Mouse (Mus musculus) frontal cortex, postnatal 10 days (tissue): ENCODE results near the gene Cdk5r1.

Experiments used
- DNase-seq, 2 experiments: peaks; one replicate each; pipeline ENCODE4 v3.0.0; 2022; ENCODE audit warnings: low spot score in 2 of 2, mixed read lengths in 1 of 2

The Cdk5r1 gene

GRCm38 (mm10) chr11:80504519-80505385, 27.9 kb downstream of the Cdk5r1 start:
- DNase-seq = no peak

GRCm38 (mm10) chr11:80505581-80505980, 28.8 kb downstream of the Cdk5r1 start:
- DNase-seq = no peak

GRCm38 (mm10) chr11:80506483-80506882, 29.7 kb downstream of the Cdk5r1 start:
- no peak for DNase-seq

GRCm38 (mm10) chr11:80507791-80508190, 31.0 kb downstream of the Cdk5r1 start:
- DNase-seq = no peak

- no peak for DNase-seq
Observed at GRCm38 (mm10) chr11:80508361-80509175, 31.7 kb downstream of the Cdk5r1 start.

GRCm38 (mm10) chr11:80509176-80509506, 32.3 kb downstream of the Cdk5r1 start:
- no peak for DNase-seq

- DNase-seq = no peak
Observed at GRCm38 (mm10) chr11:80510124-80510523, 33.3 kb downstream of the Cdk5r1 start.

- no peak for DNase-seq
Observed at GRCm38 (mm10) chr11:80512313-80513056, 35.7 kb downstream of the Cdk5r1 start.

GRCm38 (mm10) chr11:80513796-80514195, 37.0 kb downstream of the Cdk5r1 start:
- no peak for DNase-seq

- DNase-seq = no peak
Observed at GRCm38 (mm10) chr11:80515346-80515745, 38.5 kb downstream of the Cdk5r1 start.

- DNase-seq = no peak
Observed at GRCm38 (mm10) chr11:80515895-80516294, 39.1 kb downstream of the Cdk5r1 start.

GRCm38 (mm10) chr11:80518421-80519367, 41.9 kb downstream of the Cdk5r1 start:
- DNase-seq = peak; percentile 71 to 85

GRCm38 (mm10) chr11:80521148-80521547, 44.3 kb downstream of the Cdk5r1 start:
- no peak for DNase-seq

GRCm38 (mm10) chr11:80522852-80523251, 46.0 kb downstream of the Cdk5r1 start:
- no peak for DNase-seq

GRCm38 (mm10) chr11:80523410-80523809, 46.6 kb downstream of the Cdk5r1 start:
- no peak for DNase-seq

GRCm38 (mm10) chr11:80524213-80524612, 47.4 kb downstream of the Cdk5r1 start:
- no peak for DNase-seq

GRCm38 (mm10) chr11:80527697-80528096, 50.9 kb downstream of the Cdk5r1 start:
- DNase-seq = no peak

- no peak for DNase-seq
Observed at GRCm38 (mm10) chr11:80529149-80529548, 52.3 kb downstream of the Cdk5r1 start.
